Mouse (Mus musculus): ENCODE data around the gene Ctbp1.

Ctbp1 gene

GRCm38 (mm10) chr5:33274953-33275454 is at the start of gene Ctbp1:
Gene Ctbp1, minus strand, starts transcription at chr5:33274994.
- peak; percentile 92 to 96 for DNase-seq

DNA sequence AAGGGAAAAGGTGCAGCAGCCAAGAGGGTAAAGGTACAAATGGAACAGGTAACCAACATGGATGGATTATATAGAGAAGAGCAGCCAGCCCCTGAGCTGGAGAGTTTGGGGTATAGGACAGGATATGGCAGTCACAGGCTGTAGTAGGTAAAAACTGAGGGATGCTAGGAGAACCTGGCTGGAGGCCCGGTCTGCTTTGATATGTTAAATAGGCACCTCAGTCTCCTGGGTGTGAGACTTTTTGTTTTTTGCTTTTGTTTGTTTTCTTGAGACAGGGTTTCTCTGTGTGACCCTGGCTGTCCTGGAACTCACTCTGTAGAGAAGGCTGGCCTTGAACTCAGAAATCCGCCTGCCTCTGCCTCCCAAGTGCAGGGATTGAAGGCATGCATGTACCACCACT is 49.7 kb upstream of the Ctbp1 start:
- DNase-seq: no peak

- no peak for DNase-seq
Measured at GRCm38 (mm10) chr5:33312192-33312591, 37.4 kb upstream of the Ctbp1 start.

DNA sequence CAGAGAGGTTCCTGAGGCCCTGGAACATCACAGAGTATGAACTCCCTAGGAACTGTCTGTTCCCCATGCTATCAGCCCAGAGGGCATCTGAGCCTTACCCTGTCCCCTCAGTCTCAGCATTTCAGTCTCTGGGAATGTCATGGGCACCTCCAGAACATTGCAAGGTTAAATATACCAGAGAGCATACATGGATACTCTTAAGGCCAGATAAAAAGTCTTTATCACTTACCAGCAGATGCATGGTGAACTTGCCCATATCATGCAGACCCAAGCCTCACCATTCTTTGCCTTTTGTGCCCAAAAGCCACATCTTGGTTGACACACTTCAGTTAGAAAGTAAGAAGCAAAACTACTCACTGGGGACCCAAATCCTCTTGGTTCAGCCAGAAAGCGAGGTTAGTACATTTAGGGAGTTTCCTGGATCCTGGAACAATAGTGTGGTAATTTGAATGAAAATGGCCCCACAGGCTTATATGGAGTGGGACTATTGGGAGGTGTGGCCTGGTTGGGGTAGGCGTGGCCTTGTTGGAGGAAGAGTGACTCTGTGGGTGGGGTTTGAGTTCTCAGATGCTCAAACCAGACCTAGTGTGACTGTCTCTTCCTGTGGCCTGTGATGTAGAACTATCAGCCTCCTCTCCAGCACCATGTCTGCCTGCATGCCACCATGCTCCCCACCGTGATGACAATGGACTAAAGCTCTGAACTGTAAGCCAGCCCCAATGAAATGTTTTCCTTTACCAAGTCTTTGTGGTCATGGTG is 36.1 kb upstream of the Ctbp1 start:
- no peak for DNase-seq

- no peak for DNase-seq
Measured at GRCm38 (mm10) chr5:33301801-33302200, 27.0 kb upstream of the Ctbp1 start.

- peak; percentile 25 to 30 for DNase-seq
Measured at GRCm38 (mm10) chr5:33297164-33297563, 22.4 kb upstream of the Ctbp1 start.

DNA sequence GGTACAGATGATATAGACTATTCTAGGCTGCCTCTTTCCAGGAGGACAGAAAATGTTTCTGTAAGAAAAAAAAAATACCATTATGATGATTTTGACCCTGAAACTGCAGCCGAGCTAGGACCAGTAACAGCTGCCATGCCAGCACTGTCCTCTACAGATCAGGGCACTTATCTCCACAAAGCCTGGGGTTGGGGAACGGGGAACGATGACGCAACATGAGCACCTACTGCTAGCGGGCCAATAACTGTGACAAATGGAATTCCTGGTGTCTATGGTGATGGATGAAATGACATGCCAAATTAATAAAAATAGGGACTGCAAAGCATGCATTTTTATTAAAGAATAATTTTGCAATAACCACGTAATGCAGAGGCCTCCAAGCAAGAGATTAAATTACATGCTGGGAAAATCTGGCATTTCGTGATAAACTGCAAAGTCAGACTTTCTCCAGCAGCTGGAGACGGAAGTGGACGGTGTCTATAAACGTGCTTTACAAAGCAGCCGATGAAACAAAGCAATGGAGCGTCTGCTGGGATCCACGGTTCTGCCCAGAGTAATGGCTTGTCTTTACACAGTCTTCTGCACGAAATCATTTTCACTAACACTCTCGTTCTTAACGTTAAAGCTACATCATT is 19.1 kb upstream of the Ctbp1 start:
- no peak for DNase-seq

- no peak for DNase-seq
Measured at GRCm38 (mm10) chr5:33283951-33284350, 9.2 kb upstream of the Ctbp1 start.

- DNase-seq: no peak
Measured at GRCm38 (mm10) chr5:33281428-33281827, 6.6 kb upstream of the Ctbp1 start.

DNA sequence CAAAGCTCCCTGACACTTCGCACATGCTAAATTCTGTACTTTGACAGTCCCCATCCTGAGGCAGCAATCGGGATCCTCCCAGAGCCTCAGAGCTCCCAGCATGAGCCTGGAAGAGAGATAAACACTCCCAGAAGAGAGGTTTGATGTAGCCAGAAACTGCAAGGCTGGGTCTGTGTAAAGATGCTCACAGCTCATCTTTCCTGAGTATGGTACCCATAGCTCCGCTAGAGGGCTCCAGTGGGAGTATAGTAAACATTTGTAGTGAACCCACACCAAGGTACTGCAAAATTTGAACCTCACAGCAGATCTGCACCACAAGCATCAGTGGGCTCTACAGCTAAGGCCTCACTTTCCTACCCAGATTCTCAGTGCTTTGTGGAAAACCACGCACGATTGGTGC is 4.2 kb upstream of the Ctbp1 start:
- DNase-seq: peak; percentile 52 to 59

GRCm38 (mm10) chr5:33277286-33277685 is 2.5 kb upstream of the Ctbp1 start:
- no peak for DNase-seq

DNA sequence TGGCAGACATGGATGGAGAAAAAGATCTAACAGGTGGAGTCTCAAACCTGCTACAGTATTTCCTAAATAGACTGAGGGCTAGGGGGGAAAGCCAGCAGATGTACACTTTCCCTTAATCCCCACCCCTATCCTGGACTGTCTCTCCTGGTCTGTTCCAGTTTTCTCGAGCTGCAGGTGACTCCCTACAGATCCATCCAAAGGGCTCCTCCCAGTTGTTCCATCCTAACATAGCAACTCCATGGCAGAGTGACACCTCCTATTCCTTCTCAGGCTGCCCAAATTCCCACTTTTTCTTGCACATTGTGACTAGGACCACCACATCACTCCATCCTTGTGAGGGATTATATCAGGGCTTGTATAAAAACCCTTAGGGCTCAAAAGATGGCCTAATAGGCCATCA is 960 bp upstream of the Ctbp1 start:
- DNase-seq: peak in 1 of 2 experiments; percentile 32

- DNase-seq: peak; percentile 83 to 97
Measured at GRCm38 (mm10) chr5:33274085-33274952, 475 bp downstream of the Ctbp1 start.

DNA sequence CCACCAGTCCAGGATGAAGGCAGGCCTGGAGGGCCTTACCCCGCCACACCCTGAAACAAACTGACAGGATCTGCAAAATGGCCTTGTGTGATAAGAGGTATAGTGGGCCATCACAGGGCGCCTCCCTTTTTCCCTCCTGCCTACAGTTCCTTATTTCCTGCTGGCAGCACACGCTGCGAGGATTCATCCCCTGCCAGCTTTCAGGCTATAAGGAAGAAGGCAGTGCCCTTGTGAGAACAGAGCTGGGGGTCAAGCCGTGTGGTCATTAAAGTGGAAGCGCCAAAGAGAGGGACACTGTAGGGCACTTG is 1.1 kb downstream of the Ctbp1 start:
- DNase-seq: no peak

GRCm38 (mm10) chr5:33272845-33273776 is 1.7 kb downstream of the Ctbp1 start:
- DNase-seq: no peak

GRCm38 (mm10) chr5:33272146-33272545 is 2.6 kb downstream of the Ctbp1 start:
- no peak for DNase-seq

DNA sequence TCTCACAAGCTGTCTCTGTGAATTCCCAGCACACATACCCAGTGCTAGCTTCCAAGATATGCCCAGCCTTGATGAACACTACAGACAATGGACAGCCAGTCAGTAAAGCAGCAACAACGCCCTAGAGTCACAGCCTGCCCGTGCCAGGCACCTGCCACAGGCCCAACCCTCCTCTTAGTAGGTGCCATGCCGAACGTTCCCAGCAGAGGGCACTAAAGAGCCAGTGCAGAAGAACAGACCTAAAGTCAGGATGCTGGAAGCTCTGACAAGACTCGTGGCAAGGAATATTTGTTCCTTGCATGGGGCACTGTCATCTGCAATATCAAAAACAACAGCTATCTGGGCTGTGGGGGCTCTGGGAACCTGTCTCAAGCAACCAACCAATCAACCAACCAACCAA is 4.2 kb downstream of the Ctbp1 start:
- DNase-seq: peak; percentile 89 to 92

DNA sequence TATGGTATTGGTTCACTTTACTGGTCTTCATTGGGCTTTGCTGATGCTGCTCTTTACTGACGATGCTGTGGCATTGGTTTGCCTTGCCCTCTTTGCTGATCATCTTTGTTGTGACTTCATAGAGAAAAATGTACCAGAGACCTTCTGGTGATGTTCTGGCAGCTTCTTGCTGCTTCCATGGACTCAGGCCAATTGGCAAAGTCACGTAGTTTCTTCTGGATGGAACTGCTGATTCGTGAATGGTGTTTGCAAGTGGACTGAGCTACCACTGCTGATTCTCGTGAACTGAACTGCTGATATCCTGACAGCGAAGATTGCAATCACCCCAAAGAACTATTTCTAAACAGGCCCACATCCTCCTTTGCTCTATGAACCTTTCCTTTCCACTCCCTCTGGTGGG is 20.4 kb downstream of the Ctbp1 start:
- DNase-seq: no peak

DNA sequence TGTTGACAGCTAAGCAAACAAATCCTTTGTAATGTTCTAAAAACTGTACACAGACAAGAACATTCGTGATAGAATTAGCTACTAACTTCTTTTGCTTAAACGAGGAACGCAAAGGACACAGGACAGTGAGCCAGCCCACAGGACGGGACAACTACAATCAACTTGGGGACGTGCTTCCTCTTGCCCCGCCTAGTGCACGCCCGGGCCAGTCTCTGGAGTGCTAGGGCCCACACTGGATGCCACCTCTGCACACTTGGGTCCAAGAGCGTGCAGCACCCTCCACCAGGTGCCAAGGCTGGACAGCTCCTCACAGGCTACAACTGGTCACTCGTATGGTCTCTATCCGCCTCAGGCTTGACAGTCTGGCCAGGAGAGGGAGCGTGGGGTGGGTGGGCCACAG is 26.6 kb downstream of the Ctbp1 start:
- DNase-seq: no peak

GRCm38 (mm10) chr5:33247387-33247786 is 27.4 kb downstream of the Ctbp1 start:
- peak; percentile 51 to 55 for DNase-seq

DNA sequence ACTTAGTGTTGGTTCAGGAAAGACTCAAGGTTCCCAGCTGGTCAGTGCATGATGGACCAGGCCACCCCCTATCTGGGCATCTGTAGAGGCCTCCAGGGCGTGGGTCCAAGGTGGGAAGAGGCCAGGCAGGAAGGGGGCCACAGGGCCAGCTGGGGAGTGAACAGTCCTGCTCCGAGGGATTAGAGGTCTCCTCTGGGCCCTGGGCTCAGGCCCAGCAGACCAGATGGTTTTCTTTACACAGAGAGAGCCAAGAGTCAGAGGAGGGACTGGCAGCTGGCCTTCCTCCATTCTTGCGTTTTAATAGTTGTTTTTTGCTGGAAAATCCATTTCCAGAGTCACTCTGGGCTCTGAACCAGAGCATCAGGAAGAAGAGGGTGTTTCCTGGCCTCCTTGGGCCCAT is 29.1 kb downstream of the Ctbp1 start:
- DNase-seq: peak; percentile 85 to 87

GRCm38 (mm10) chr5:33244377-33244920 is 30.3 kb downstream of the Ctbp1 start:
- no peak for DNase-seq

Data from cerebellum, adult 18-20 months (tissue).